Mouse (Mus musculus): Measurements from ENCODE around the gene Dpp9.

Gene Dpp9

GRCm38 (mm10) chr17:56226566-56226965 lies 7.9 kb upstream of the Dpp9 start:
- DNase-seq: no peak

GRCm38 (mm10) chr17:56224916-56225315 lies 6.2 kb upstream of the Dpp9 start:
- no peak for DNase-seq

GRCm38 (mm10) chr17:56219805-56220204 lies 1.1 kb upstream of the Dpp9 start:
- no peak for DNase-seq

GRCm38 (mm10) chr17:56219251-56219650 lies 546 bp upstream of the Dpp9 start:
- no peak for DNase-seq

- peak; percentile 15 to 28 for DNase-seq
These were observed 1.0 kb downstream of the Dpp9 start for GRCm38 (mm10) chr17:56217670-56218069.

- no peak for DNase-seq
These were observed 4.5 kb downstream of the Dpp9 start for GRCm38 (mm10) chr17:56214229-56214628.

GRCm38 (mm10) chr17:56212676-56213075 lies 6.0 kb downstream of the Dpp9 start:
- no peak for DNase-seq

- DNase-seq: no peak
These were observed 7.6 kb downstream of the Dpp9 start for GRCm38 (mm10) chr17:56211090-56211489.

GRCm38 (mm10) chr17:56208821-56209220 lies 9.9 kb downstream of the Dpp9 start:
- DNase-seq: no peak

- DNase-seq: no peak
These were observed 10.7 kb downstream of the Dpp9 start for GRCm38 (mm10) chr17:56207963-56208530.

GRCm38 (mm10) chr17:56206986-56207674 lies 11.6 kb downstream of the Dpp9 start:
- no peak for DNase-seq

- no peak for DNase-seq
These were observed 12.3 kb downstream of the Dpp9 start for GRCm38 (mm10) chr17:56206276-56206884.

GRCm38 (mm10) chr17:56203729-56204128 lies 15.0 kb downstream of the Dpp9 start:
- DNase-seq: no peak

- DNase-seq: no peak
These were observed 16.2 kb downstream of the Dpp9 start for GRCm38 (mm10) chr17:56202476-56202875.

- no peak for DNase-seq
These were observed 17.1 kb downstream of the Dpp9 start for GRCm38 (mm10) chr17:56201642-56202041.

- peak in 1 of 2 experiments; percentile 20 for DNase-seq
These were observed 18.1 kb downstream of the Dpp9 start for GRCm38 (mm10) chr17:56200586-56200985.

GRCm38 (mm10) chr17:56196860-56197259 lies 21.8 kb downstream of the Dpp9 start:
- no peak for DNase-seq

GRCm38 (mm10) chr17:56194765-56195164 lies 23.9 kb downstream of the Dpp9 start:
- DNase-seq: no peak

- no peak for DNase-seq
These were observed 24.3 kb downstream of the Dpp9 start for GRCm38 (mm10) chr17:56194357-56194756.

- DNase-seq: peak; percentile 24 to 38
These were observed 27.4 kb downstream of the Dpp9 start for GRCm38 (mm10) chr17:56191266-56191665.

GRCm38 (mm10) chr17:56185281-56186141 lies 33.2 kb downstream of the Dpp9 start:
- peak in 1 of 2 experiments; percentile 35 for DNase-seq

GRCm38 (mm10) chr17:56183658-56184103 lies 35.0 kb downstream of the Dpp9 start, which contains the start of gene Mydgf:
Gene Mydgf (minus strand): TSS chr17:56183920.
- DNase-seq: peak; percentile 92 to 95

All from cerebellum, postnatal 36 days (tissue).